Mouse (Mus musculus) urinary bladder, postnatal 14 days (tissue): ENCODE measurements around the gene Slc6a13.

Experiments used
- DNase-seq: peaks from one replicate; pipeline ENCODE4 v3.0.0; 2021; ENCODE audit warnings: low spot score

Slc6a13 gene

GRCm38 (mm10) chr6:121378256-121378655 lies 78.2 kb downstream of the Slc6a13 start:
- no peak for DNase-seq

- no peak for DNase-seq
These were observed 80.5 kb downstream of the Slc6a13 start for GRCm38 (mm10) chr6:121380576-121380975.

GRCm38 (mm10) chr6:121382071-121382470 lies 82.0 kb downstream of the Slc6a13 start:
- DNase-seq = no peak

- DNase-seq = no peak
These were observed 85.4 kb downstream of the Slc6a13 start for GRCm38 (mm10) chr6:121385397-121385796.
